Mouse (Mus musculus) stomach, embryonic 16.5 days (tissue): ENCODE data around the gene Insm1. TPM values are rescaled to one million over a fixed set of nuclear protein-coding genes. Genes with fewer than 3 reads are reported as not detected.
A peak's percentile ranks its signal among the peaks of the same experiment; 100 is the strongest.

Experiments used
- ATAC-seq: fragments of 200-750 bp; cut with Nextera tagmentation; 2 replicates; pipeline ENCODE4 v1.8.0; 2017; ENCODE audit warnings: moderate number of reproducible peaks, moderate TSS enrichment; ENCODE audit not compliant: insufficient read depth, low FRiP score
- H3K27ac ChIP-seq: fragments of 300-500 bp; sonication (generic); 2 replicates; pipeline ENCODE4 v1.5.1; 2014; ENCODE audit warnings: low read length
- H3K27me3 ChIP-seq: fragments of 300-500 bp; sonication (generic); 2 replicates; pipeline ENCODE4 v1.6.1; 2014; ENCODE audit warnings: low read length, control low read depth, mixed read lengths; ENCODE audit not compliant: control insufficient read depth, insufficient read depth
- H3K36me3 ChIP-seq: fragments of 300-500 bp; sonication (generic); 2 replicates; pipeline ENCODE4 v1.6.1; 2014; ENCODE audit warnings: low read length; ENCODE audit not compliant: control insufficient read depth, insufficient read depth
- H3K4me1 ChIP-seq: fragments of 300-500 bp; sonication (generic); 2 replicates; pipeline ENCODE4 v1.6.1; 2014; ENCODE audit warnings: low read length, control low read depth, mixed read lengths; ENCODE audit not compliant: control insufficient read depth, insufficient read depth
- H3K4me2 ChIP-seq: fragments of 300-500 bp; sonication (generic); 2 replicates; pipeline ENCODE4 v1.6.1; 2014; ENCODE audit warnings: low read depth, low read length, mixed read lengths
- H3K4me3 ChIP-seq: fragments of 300-500 bp; sonication (generic); replicated peaks from 2 replicates; pipeline ENCODE4 v1.5.1; 2014; ENCODE audit warnings: mild to moderate bottlenecking, low read length
- H3K9ac ChIP-seq: fragments of 300-500 bp; sonication (generic); 2 replicates; pipeline ENCODE4 v1.6.1; 2014; ENCODE audit warnings: low read length
- H3K9me3 ChIP-seq: fragments of 300-500 bp; sonication (generic); replicated peaks from 2 replicates; pipeline ENCODE4 v1.6.1; 2016; ENCODE audit warnings: low read length, control low read depth; ENCODE audit not compliant: control insufficient read depth
- WGBS: fragments of 180-500 bp; shearing (Covaris S2); extraction: QIAGEN DNeasy Blood & Tissue Kit; methylation state at CpG from one replicate; pipeline ENCODE4 v1.1.7; 2014; 5-methylcytosine and 5-hydroxymethylcytosine counted together
- polyA plus RNA-seq: library from polyadenylated mRNA; unstranded; fragments of >200 nt; fragmentation: Nextera tagmentation; extraction: Ambion mirVana; gene quantifications from 2 replicates; pipeline ENCODE4 v1.2.1, GENCODE M21; 2015

Insm1 gene
- polyA plus RNA-seq, 1 experiment from 2014 or later: 0.46 TPM

- no peaks in the 10 kb centered on the region for H3K9me3 ChIP-seq
- H3K27me3 ChIP-seq: peaks cover 55% of the 10 kb centered on the region
- no peak overlapping the region for H3K4me3 ChIP-seq
- no peak overlapping the region for H3K27ac ChIP-seq
- no peak overlapping the region for H3K9ac ChIP-seq
- no peaks in the 10 kb centered on the region for H3K36me3 ChIP-seq
- 22% methylated on average over 14 of the region's 14 CpGs for WGBS
- H3K4me1 ChIP-seq: peaks cover 10% of the 10 kb centered on the region
- no peak overlapping the region for H3K4me2 ChIP-seq
- no peak for ATAC-seq
Measured at GRCm38 (mm10) chr2:146216111-146217064, 5.3 kb upstream of the Insm1 start.

GRCm38 (mm10) chr2:146217227-146217980 is 4.3 kb upstream of the Insm1 start:
- no peak overlapping the region for H3K9ac ChIP-seq
- H3K4me2 ChIP-seq: no peak overlapping the region
- no peaks in the 10 kb centered on the region for H3K9me3 ChIP-seq
- H3K4me3 ChIP-seq: no peak overlapping the region
- H3K36me3 ChIP-seq: no peaks in the 10 kb centered on the region
- no peak for ATAC-seq
- under 1% methylated on average over 16 of the region's 16 CpGs for WGBS
- peaks cover 65% of the 10 kb centered on the region for H3K27me3 ChIP-seq
- H3K4me1 ChIP-seq: peaks cover 20% of the 10 kb centered on the region
- H3K27ac ChIP-seq: no peak overlapping the region

- Histone ChIP-seq H3K4me1 (peaks cover 28% of the 10 kb centered on the region), H3K27ac (no peak overlapping the region), H3K27me3 (peaks cover 71% of the 10 kb centered on the region), H3K9me3 (no peaks in the 10 kb centered on the region), H3K36me3 (no peaks in the 10 kb centered on the region), H3K4me2 (peak overlapping the region; percentile 49), H3K4me3 (peak overlapping the region; percentile 33), H3K9ac (no peak overlapping the region)
- under 1% methylated on average over 40 of the region's 40 CpGs for WGBS
- ATAC-seq: no peak
Measured at GRCm38 (mm10) chr2:146218161-146218691, 3.5 kb upstream of the Insm1 start.

- Histone ChIP-seq H3K9me3 (no peaks in the 10 kb centered on the region), H3K4me1 (peaks cover 32% of the 10 kb centered on the region), H3K27me3 (peaks cover 78% of the 10 kb centered on the region), H3K4me2 (no peak overlapping the region), H3K9ac (no peak overlapping the region), H3K27ac (no peak overlapping the region), H3K36me3 (no peaks in the 10 kb centered on the region), H3K4me3 (no peak overlapping the region)
- ATAC-seq: no peak
- WGBS: 6% methylated on average over 19 of the region's 19 CpGs
Measured at GRCm38 (mm10) chr2:146218881-146219535, 2.7 kb upstream of the Insm1 start.

- no peak overlapping the region for H3K4me2 ChIP-seq
- H3K27me3 ChIP-seq: peaks cover 82% of the 10 kb centered on the region
- peaks cover 32% of the 10 kb centered on the region for H3K4me1 ChIP-seq
- no peak overlapping the region for H3K27ac ChIP-seq
- no peak overlapping the region for H3K4me3 ChIP-seq
- no peaks in the 10 kb centered on the region for H3K9me3 ChIP-seq
- 12% methylated on average over 11 of the region's 11 CpGs for WGBS
- ATAC-seq: no peak
- H3K36me3 ChIP-seq: no peaks in the 10 kb centered on the region
- H3K9ac ChIP-seq: no peak overlapping the region
Measured at GRCm38 (mm10) chr2:146219791-146220190, 1.9 kb upstream of the Insm1 start.

- H3K4me2 ChIP-seq: peak overlapping the region; percentile 96
- H3K4me3 ChIP-seq: peak overlapping the region; percentile 53
- H3K27me3 ChIP-seq: peaks cover 82% of the 10 kb centered on the region
- no peak overlapping the region for H3K9ac ChIP-seq
- no peak for ATAC-seq
- no peaks in the 10 kb centered on the region for H3K9me3 ChIP-seq
- WGBS: 3% methylated on average over 24 of the region's 24 CpGs
- H3K36me3 ChIP-seq: no peaks in the 10 kb centered on the region
- no peak overlapping the region for H3K27ac ChIP-seq
- H3K4me1 ChIP-seq: peaks cover 32% of the 10 kb centered on the region
Measured at GRCm38 (mm10) chr2:146220591-146221075, 1.1 kb upstream of the Insm1 start.

GRCm38 (mm10) chr2:146221929-146222278 is 183 bp downstream of the Insm1 start:
- H3K4me2 ChIP-seq: peak overlapping the region; percentile 96
- H3K4me3 ChIP-seq: peak overlapping the region; percentile 53
- H3K27me3 ChIP-seq: peaks cover 83% of the 10 kb centered on the region
- H3K4me1 ChIP-seq: peaks cover 32% of the 10 kb centered on the region
- H3K9me3 ChIP-seq: no peaks in the 10 kb centered on the region
- WGBS: under 1% methylated on average over 42 of the region's 44 CpGs
- H3K36me3 ChIP-seq: no peaks in the 10 kb centered on the region
- H3K9ac ChIP-seq: peak overlapping the region; percentile 48
- no peak overlapping the region for H3K27ac ChIP-seq
- peak; percentile 39 for ATAC-seq

- Histone ChIP-seq H3K4me1 (peaks cover 32% of the 10 kb centered on the region), H3K9ac (peak overlapping the region; percentile 48), H3K4me3 (peak overlapping the region; percentile 53), H3K27me3 (peaks cover 83% of the 10 kb centered on the region), H3K9me3 (no peaks in the 10 kb centered on the region), H3K27ac (no peak overlapping the region), H3K4me2 (peak overlapping the region; percentile 96), H3K36me3 (no peaks in the 10 kb centered on the region)
- WGBS: under 1% methylated on average over 91 of the region's 133 CpGs
- ATAC-seq: peak; percentile 23; the same call in 1 of the 2 replicates
Measured at GRCm38 (mm10) chr2:146222279-146223175, 806 bp downstream of the Insm1 start.
